Mouse (Mus musculus) midbrain, embryonic 15.5 days (tissue): ENCODE measurements around the gene Mocs3. TPM values are rescaled to one million over a fixed set of nuclear protein-coding genes. Genes with fewer than 3 reads are reported as not detected.
A peak's percentile ranks its signal among the peaks of the same experiment; 100 is the strongest.

ENCODE experiments used
- ATAC-seq: fragments of 200-750 bp; cut with Nextera tagmentation; replicated peaks from 2 replicates; pipeline ENCODE4 v1.8.0; 2017; ENCODE audit warnings: moderate TSS enrichment
- H3K27ac ChIP-seq: fragments of 300-500 bp; sonication (generic); 2 replicates; pipeline ENCODE4 v1.5.1; 2015; ENCODE audit warnings: mild to moderate bottlenecking, inconsistent platforms
- H3K27me3 ChIP-seq: fragments of 300-500 bp; sonication (generic); replicated peaks from 2 replicates; pipeline ENCODE4 v1.6.1; 2015; ENCODE audit warnings: inconsistent platforms
- H3K36me3 ChIP-seq: fragments of 300-500 bp; sonication (generic); replicated peaks from 2 replicates; pipeline ENCODE4 v1.6.1; 2015; ENCODE audit warnings: inconsistent platforms
- H3K4me1 ChIP-seq: fragments of 300-500 bp; sonication (generic); 2 replicates; pipeline ENCODE4 v1.6.1; 2015; ENCODE audit warnings: inconsistent platforms
- H3K4me2 ChIP-seq: fragments of 300-500 bp; sonication (generic); 2 replicates; pipeline ENCODE4 v1.6.1; 2015; ENCODE audit warnings: inconsistent platforms, mild to moderate bottlenecking, moderate library complexity
- H3K4me3 ChIP-seq: fragments of 300-500 bp; sonication (generic); 2 replicates; pipeline ENCODE4 v1.5.1; 2015; ENCODE audit warnings: mild to moderate bottlenecking, inconsistent platforms
- H3K9ac ChIP-seq: fragments of 300-500 bp; sonication (generic); 2 replicates; pipeline ENCODE4 v1.6.1; 2015; ENCODE audit warnings: mild to moderate bottlenecking, inconsistent platforms
- H3K9me3 ChIP-seq: fragments of 300-500 bp; sonication (generic); 2 replicates; pipeline ENCODE4 v1.6.1; 2016; ENCODE audit warnings: inconsistent platforms
- WGBS: fragments of 180-500 bp; shearing (Covaris S2); methylation state at CpG from one replicate; pipeline ENCODE4 v1.1.7; 2015; ENCODE audit warnings: mixed read lengths; 5-methylcytosine and 5-hydroxymethylcytosine counted together
- polyA plus RNA-seq: library from polyadenylated mRNA; unstranded; fragments of >200 nt; fragmentation: Nextera tagmentation; extraction: Ambion mirVana; gene quantifications from 2 replicates; pipeline ENCODE4 v1.2.1, GENCODE M21; 2015

Gene Mocs3
- polyA plus RNA-seq, 1 experiment from 2014 or later, result 10.3 TPM

GRCm38 (mm10) chr2:168245571-168245970 is 15.1 kb downstream of the Mocs3 start:
- Histone ChIP-seq H3K4me2 (no peak overlapping the region), H3K4me1 (no peaks in the 10 kb centered on the region), H3K36me3 (no peaks in the 10 kb centered on the region), H3K9ac (no peak overlapping the region), H3K27ac (no peak overlapping the region), H3K4me3 (no peak overlapping the region), H3K9me3 (no peaks in the 10 kb centered on the region), H3K27me3 (no peaks in the 10 kb centered on the region)
- no peak for ATAC-seq
- WGBS, result 33% methylated on average over 8 of the region's 8 CpGs

DNA sequence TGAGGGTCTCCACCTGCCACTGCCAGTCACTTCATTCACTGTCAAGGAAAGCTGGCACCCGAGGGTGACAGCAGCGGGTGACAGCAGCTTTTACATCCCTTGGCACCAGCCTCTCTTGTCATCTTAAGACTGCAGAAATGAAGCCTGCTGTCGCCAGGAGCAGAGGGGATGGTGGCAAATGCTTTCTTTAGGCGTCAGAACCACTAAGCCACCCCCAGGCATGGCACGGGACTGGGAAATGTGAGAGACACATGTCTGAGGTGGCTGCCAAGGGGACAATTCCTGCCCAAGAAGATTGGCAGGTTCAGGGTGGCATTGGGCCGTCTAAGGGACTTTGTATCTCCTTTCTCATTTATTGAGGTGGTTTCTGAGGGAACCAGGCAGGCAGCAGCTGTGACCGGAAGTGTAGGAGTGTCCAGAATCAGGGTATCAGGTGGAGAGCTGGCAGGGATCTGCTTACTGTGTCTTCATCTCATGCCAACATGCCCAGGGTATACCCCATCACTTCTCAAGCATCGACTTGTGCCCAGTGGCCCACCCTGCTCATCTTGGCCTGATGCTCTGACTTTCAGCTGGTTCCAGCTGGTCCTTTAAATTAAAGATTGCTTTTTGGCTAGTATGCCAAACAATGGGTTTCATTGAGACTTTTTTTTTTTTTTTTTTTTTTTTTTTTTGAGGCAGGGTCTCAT is 17.9 kb downstream of the Mocs3 start:
- H3K4me1 ChIP-seq, result no peaks in the 10 kb centered on the region
- H3K4me2 ChIP-seq, result no peak overlapping the region
- H3K9me3 ChIP-seq, result no peaks in the 10 kb centered on the region
- no peak overlapping the region for H3K27ac ChIP-seq
- H3K4me3 ChIP-seq, result no peak overlapping the region
- no peaks in the 10 kb centered on the region for H3K36me3 ChIP-seq
- no peaks in the 10 kb centered on the region for H3K27me3 ChIP-seq
- no peak overlapping the region for H3K9ac ChIP-seq
- no peak for ATAC-seq
- 76% methylated on average over 8 of the region's 8 CpGs for WGBS

DNA sequence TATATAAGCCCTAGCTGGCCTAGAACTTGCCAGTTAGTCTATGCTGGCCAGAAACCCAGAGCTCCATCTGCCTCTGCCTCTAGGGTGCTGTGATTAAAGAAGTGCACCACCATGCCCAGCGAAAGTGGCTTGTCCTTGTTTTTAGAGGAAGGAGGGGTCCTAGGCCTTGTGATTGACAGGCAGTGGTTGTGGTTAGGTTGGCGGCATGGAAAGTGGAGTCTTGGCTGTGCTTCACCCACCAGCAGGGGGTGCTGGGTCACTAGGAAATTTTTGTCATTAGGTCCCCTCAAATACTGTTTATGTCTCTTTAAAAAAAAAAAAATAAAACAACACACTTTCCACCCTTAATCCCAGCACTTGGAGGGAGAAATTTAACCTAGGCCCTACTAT is 18.4 kb downstream of the Mocs3 start:
- H3K27me3 ChIP-seq, result no peaks in the 10 kb centered on the region
- H3K4me2 ChIP-seq, result no peak overlapping the region
- no peak overlapping the region for H3K4me3 ChIP-seq
- no peak for ATAC-seq
- no peaks in the 10 kb centered on the region for H3K9me3 ChIP-seq
- no peak overlapping the region for H3K27ac ChIP-seq
- no peaks in the 10 kb centered on the region for H3K36me3 ChIP-seq
- no peak overlapping the region for H3K9ac ChIP-seq
- WGBS, result 21% methylated on average over 2 of the region's 2 CpGs
- no peaks in the 10 kb centered on the region for H3K4me1 ChIP-seq

GRCm38 (mm10) chr2:168250270-168250669 is 19.8 kb downstream of the Mocs3 start:
- Histone ChIP-seq H3K27me3 (no peaks in the 10 kb centered on the region), H3K27ac (no peak overlapping the region), H3K9ac (no peak overlapping the region), H3K4me2 (no peak overlapping the region), H3K4me3 (no peak overlapping the region), H3K9me3 (no peaks in the 10 kb centered on the region), H3K36me3 (no peaks in the 10 kb centered on the region), H3K4me1 (no peaks in the 10 kb centered on the region)
- WGBS, result 19% methylated on average over 8 of the region's 8 CpGs
- peak; percentile 65 for ATAC-seq

DNA sequence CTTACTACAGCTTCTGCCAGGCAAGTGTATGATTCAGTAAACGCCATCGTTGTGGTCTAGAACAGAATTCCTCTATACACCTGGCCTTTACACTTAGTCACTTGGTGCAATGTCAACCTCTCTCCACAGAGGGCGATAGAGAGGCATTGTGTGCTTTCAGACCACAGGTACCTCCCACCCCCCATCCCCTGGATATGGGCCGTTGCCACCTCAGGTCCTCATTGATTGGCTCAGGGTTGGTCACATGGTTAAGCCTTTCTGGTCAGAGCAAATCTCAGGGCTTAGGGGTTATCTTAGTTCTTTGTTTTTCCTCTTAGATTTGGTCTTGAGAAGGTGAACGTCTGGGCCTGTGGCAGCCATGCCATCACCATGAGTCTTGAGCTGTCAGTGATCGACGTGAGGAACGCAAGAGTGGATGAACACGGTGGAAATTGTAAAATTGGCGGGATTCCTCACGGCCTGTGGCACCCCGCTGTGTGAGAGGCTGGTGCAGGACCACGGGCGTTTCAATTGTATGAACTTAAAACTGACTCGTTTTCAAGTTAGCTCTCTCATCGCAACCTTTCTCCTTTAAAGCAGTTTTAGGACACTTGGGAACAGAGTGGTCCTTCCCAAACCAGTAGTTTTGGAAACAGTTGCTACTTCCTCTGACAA is 22.3 kb downstream of the Mocs3 start:
- H3K9ac ChIP-seq, result no peak overlapping the region
- no peaks in the 10 kb centered on the region for H3K9me3 ChIP-seq
- no peak overlapping the region for H3K4me2 ChIP-seq
- no peak overlapping the region for H3K27ac ChIP-seq
- H3K4me3 ChIP-seq, result no peak overlapping the region
- 0 out of 2 replicates have a peak, but pooled peaks have one; percentile 59 for ATAC-seq
- H3K4me1 ChIP-seq, result no peaks in the 10 kb centered on the region
- WGBS, result 14% methylated on average over 16 of the region's 16 CpGs
- H3K36me3 ChIP-seq, result no peaks in the 10 kb centered on the region
- no peaks in the 10 kb centered on the region for H3K27me3 ChIP-seq

GRCm38 (mm10) chr2:168253822-168254221 is 23.4 kb downstream of the Mocs3 start:
- H3K4me1 ChIP-seq, result no peaks in the 10 kb centered on the region
- no peak overlapping the region for H3K9ac ChIP-seq
- no peaks in the 10 kb centered on the region for H3K36me3 ChIP-seq
- no peak overlapping the region for H3K4me2 ChIP-seq
- H3K9me3 ChIP-seq, result no peaks in the 10 kb centered on the region
- no peaks in the 10 kb centered on the region for H3K27me3 ChIP-seq
- 72% methylated on average over 7 of the region's 7 CpGs for WGBS
- ATAC-seq, result no peak
- no peak overlapping the region for H3K4me3 ChIP-seq
- H3K27ac ChIP-seq, result no peak overlapping the region

- no peaks in the 10 kb centered on the region for H3K36me3 ChIP-seq
- no peak for ATAC-seq
Observed at GRCm38 (mm10) chr2:168256506-168256905, 26.1 kb downstream of the Mocs3 start.

GRCm38 (mm10) chr2:168257188-168257587 is 26.8 kb downstream of the Mocs3 start:
- H3K27ac ChIP-seq, result no peak overlapping the region
- no peak overlapping the region for H3K4me3 ChIP-seq
- no peaks in the 10 kb centered on the region for H3K9me3 ChIP-seq
- H3K4me1 ChIP-seq, result no peaks in the 10 kb centered on the region
- no peak overlapping the region for H3K9ac ChIP-seq
- 92% methylated on average over 4 of the region's 4 CpGs for WGBS
- no peak for ATAC-seq
- no peaks in the 10 kb centered on the region for H3K27me3 ChIP-seq
- H3K36me3 ChIP-seq, result no peaks in the 10 kb centered on the region
- H3K4me2 ChIP-seq, result no peak overlapping the region

More at GRCm38 (mm10) chr2:168256506-168256905, 26.1 kb downstream of the Mocs3 start:
- Histone ChIP-seq H3K9me3 (no peaks in the 10 kb centered on the region), H3K4me3 (no peak overlapping the region), H3K4me1 (no peaks in the 10 kb centered on the region), H3K9ac (no peak overlapping the region), H3K27me3 (no peaks in the 10 kb centered on the region), H3K27ac (no peak overlapping the region), H3K4me2 (no peak overlapping the region)
- WGBS, result 82% methylated on average over 3 of the region's 3 CpGs

GRCm38 (mm10) chr2:168259046-168259445 is 28.6 kb downstream of the Mocs3 start:
- no peak overlapping the region for H3K4me2 ChIP-seq
- H3K27ac ChIP-seq, result no peak overlapping the region
- 93% methylated on average over 8 of the region's 8 CpGs for WGBS
- H3K27me3 ChIP-seq, result no peaks in the 10 kb centered on the region
- ATAC-seq, result no peak
- no peaks in the 10 kb centered on the region for H3K36me3 ChIP-seq
- no peak overlapping the region for H3K4me3 ChIP-seq
- H3K9ac ChIP-seq, result no peak overlapping the region
- no peaks in the 10 kb centered on the region for H3K4me1 ChIP-seq
- no peaks in the 10 kb centered on the region for H3K9me3 ChIP-seq

DNA sequence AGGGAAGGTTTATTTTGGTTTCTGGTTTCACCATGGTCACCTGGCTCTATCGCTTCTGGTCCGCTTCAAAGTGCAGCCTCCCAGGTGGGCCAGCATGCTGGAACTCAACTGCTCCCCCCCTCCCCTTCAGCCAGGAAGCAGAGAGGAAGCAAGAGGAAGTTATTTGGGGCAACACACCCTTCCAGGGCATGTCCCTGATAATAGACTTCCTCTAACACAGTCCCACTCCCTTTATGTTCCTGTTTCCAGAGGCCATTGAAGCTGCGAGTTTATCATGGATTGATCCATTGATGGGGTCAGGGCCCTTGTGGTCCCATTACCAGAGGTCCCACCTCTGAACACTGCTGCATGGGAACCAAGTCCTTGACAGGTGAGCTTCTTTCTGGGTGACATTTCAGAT is 29.7 kb downstream of the Mocs3 start:
- no peak overlapping the region for H3K27ac ChIP-seq
- H3K36me3 ChIP-seq, result no peaks in the 10 kb centered on the region
- H3K4me1 ChIP-seq, result no peaks in the 10 kb centered on the region
- H3K27me3 ChIP-seq, result no peaks in the 10 kb centered on the region
- WGBS, result 83% methylated on average over 3 of the region's 3 CpGs
- no peak for ATAC-seq
- H3K9ac ChIP-seq, result no peak overlapping the region
- no peak overlapping the region for H3K4me2 ChIP-seq
- no peaks in the 10 kb centered on the region for H3K9me3 ChIP-seq
- no peak overlapping the region for H3K4me3 ChIP-seq

DNA sequence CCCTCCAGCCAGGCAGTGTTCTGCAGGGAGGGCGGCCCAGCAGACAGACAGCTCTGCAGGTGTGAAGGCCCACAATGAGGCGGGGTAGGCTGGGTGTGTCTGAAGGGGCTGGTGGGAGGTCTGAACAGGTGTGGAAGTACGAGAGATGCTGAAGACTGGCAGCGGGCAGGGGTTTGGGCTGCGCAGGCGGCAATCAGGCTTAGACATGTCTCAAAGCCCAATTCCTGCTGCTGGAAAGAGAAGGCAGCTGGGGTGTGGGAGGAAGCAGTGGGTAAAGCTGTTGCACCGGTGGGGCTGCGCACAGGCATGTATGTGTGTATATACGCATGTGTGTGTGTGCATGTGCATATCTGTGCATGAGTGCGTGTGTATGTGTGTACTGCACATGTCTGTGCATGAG is 30.5 kb downstream of the Mocs3 start:
- Histone ChIP-seq H3K36me3 (no peaks in the 10 kb centered on the region), H3K27me3 (no peaks in the 10 kb centered on the region), H3K4me2 (no peak overlapping the region), H3K27ac (no peak overlapping the region), H3K9me3 (no peaks in the 10 kb centered on the region), H3K9ac (no peak overlapping the region), H3K4me3 (no peak overlapping the region), H3K4me1 (no peaks in the 10 kb centered on the region)
- 94% methylated on average over 10 of the region's 10 CpGs for WGBS
- ATAC-seq, result no peak

DNA sequence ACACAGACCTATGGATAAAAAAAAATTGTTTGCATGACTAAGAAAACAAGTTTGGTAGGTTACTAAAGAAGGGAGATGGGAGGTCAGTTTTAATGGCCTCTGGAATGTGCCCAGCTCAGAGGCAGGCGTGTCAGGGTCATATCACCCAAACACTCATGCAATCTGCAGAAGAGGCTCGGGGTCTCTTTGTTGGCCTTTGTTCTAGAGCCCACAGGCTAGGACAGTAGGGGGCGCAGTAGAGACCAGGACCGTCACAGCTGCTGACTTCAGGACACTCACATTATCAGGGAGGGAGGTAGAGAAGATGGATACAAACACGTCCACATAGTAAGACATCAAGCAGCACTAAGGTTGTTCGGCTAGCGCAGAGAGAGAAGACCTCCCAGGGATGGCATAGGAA is 37.6 kb downstream of the Mocs3 start:
- no peaks in the 10 kb centered on the region for H3K36me3 ChIP-seq
- no peak overlapping the region for H3K4me2 ChIP-seq
- WGBS, result 44% methylated on average over 7 of the region's 7 CpGs
- no peak overlapping the region for H3K27ac ChIP-seq
- H3K4me3 ChIP-seq, result no peak overlapping the region
- H3K9me3 ChIP-seq, result no peaks in the 10 kb centered on the region
- no peaks in the 10 kb centered on the region for H3K27me3 ChIP-seq
- H3K4me1 ChIP-seq, result no peaks in the 10 kb centered on the region; the same call in 1 of the 2 replicates
- no peak overlapping the region for H3K9ac ChIP-seq
- no peak for ATAC-seq

DNA sequence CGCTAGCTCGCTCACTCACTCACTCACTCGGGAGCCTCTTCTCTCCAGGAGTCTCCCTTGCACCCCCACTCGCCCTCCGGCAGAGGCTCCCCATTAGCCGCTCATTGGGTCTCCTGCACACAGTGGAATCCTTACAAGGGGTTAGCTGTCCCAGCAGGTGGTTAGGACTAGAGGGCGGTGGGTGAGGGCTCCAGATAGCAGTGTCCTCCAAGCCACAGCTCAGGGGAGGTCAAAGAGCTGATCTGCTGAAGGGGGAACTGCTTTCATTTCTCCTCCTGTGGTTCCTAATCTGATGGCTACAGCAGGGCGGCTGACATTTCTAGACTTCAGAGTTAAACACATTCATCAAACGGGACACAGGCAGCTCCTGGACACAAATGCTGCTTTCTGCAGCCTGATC is 43.0 kb downstream of the Mocs3 start:
- no peaks in the 10 kb centered on the region for H3K36me3 ChIP-seq
- no peaks in the 10 kb centered on the region; the same call in 1 of the 2 replicates for H3K4me1 ChIP-seq
- no peaks in the 10 kb centered on the region for H3K9me3 ChIP-seq
- no peak overlapping the region for H3K9ac ChIP-seq
- no peak overlapping the region for H3K4me2 ChIP-seq
- 51% methylated on average over 9 of the region's 9 CpGs for WGBS
- H3K4me3 ChIP-seq, result no peak overlapping the region
- ATAC-seq, result no peak
- no peak overlapping the region for H3K27ac ChIP-seq
- H3K27me3 ChIP-seq, result 0 out of 2 replicates have a peak, but pooled peaks cover 8% of the 10 kb centered on the region
